Mouse (Mus musculus) T-helper 17 cell (primary cell): ENCODE measurements around the gene Avil.

ENCODE experiments used
- in situ Hi-C, 2 experiments: fragments of 300-600 bp; cut with MboI, MseI; formaldehyde crosslinking; loops; 1 replicate in 1 of 2; 2 replicates in 1 of 2; pipeline ENCODE4 v1.15.1; 2025; ENCODE audit warnings: high pct_unique_total_duplicates in 2 of 2

Gene Avil

DNA sequence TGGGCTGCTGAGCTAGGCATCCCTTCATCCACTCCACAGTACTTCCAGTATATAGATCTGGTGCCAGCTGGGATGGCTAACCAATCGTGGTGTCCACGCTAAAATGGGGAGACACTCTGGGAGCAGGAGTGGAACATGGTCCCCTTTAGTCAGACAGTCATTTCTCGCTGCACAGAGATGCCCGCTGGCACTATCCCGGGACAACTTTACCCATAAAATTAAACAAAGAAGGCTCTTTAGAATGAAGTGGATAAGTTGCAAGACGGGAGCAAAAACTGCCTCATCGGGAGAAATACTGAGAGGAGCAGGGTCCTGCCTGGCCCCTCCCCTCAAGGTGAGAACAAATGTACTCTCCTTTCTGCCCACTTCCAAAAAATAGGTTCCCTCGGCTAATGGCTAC is 58.2 kb downstream of the Avil start:
- in situ Hi-C loops = no loop called here

DNA sequence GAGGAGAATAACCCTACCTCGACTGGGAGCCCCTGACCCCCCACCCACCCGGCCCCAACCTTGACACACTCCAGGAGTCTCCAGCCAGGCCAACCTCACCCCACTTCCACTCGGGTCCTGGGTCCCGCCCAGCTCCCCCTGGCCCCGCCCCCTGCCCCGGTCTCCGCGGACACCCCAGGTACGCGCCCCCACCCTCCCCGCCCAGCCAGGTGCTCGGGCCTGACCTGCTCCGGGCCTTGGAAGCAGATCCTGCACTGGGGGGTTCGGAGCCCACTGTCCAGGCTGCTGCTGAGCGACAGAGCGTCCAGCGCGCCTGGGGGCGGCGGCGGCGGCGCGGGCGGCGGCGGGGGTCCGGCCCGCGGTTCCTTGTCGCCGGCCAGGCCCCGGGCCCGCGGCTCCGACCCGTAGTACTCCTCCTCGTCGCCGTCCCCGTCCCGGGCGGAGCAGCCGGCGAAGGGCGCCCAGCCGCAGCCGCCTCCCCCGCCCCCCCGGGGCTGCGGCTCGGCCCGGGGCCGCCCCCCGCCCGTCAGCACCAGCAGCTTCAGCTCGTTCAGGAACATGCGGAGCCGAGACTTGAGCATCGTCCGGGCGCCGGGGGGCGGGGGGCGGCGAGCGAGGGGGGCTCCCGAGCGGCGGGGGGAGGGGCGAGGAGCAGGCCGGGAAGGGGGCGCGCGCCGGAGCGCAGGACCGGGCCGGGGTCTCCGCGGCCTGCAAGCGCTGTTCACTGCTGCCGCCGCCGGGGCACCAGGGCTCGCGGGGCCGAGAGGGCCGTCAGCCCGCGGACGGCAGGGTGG is 58.9 kb downstream of the Avil start:
- in situ Hi-C loops = no loop called here

- in situ Hi-C loops = loop anchor here in 1 of 2 experiments (10.0 kb wide), 1 partner anchor 615 kb away; no protein-coding TSS in a partner anchor
Measured at GRCm38 (mm10) chr10:127059968-127060916, 59.7 kb downstream of the Avil start, which contains the start of gene March9. March9 (minus strand) TSS chr10:127060184.

- in situ Hi-C loops = loop anchor here in 1 of 2 experiments (10.0 kb wide), 1 partner anchor 614 kb away; no protein-coding TSS in a partner anchor
Measured at GRCm38 (mm10) chr10:127061085-127061484, 60.6 kb downstream of the Avil start.

GRCm38 (mm10) chr10:127061513-127061912 is 61.0 kb downstream of the Avil start:
- in situ Hi-C loops = loop anchor here in 1 of 2 experiments (10.0 kb wide), 1 partner anchor 613 kb away; no protein-coding TSS in a partner anchor

- in situ Hi-C loops = loop anchor here in 1 of 2 experiments (10.0 kb wide), 1 partner anchor 613 kb away; no protein-coding TSS in a partner anchor
Measured at GRCm38 (mm10) chr10:127062101-127062500, 61.6 kb downstream of the Avil start.

DNA sequence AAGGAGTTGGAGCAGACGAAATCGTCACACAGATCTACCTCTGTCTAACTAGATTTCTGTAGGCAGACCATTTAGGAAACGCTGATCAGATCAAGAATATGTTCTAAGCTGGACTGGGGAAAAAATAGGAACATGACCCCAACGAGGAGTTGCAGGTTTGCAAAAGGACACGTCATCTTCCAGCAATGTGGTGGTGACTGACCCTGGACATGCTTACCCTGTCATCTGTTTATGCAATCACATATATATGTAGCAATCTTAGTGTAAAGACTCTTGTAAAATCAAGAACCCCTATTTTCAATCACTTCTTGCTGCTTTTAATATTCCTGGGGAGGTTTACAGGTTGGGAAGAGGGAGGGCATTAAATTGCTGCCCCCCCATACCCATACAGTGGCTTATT is 62.0 kb downstream of the Avil start:
- in situ Hi-C loops = loop anchor here in 1 of 2 experiments (10.0 kb wide), 1 partner anchor 612 kb away; no protein-coding TSS in a partner anchor

GRCm38 (mm10) chr10:127063239-127063872 is 62.8 kb downstream of the Avil start, which contains the start of gene Cdk4:
Cdk4 (plus strand) TSS chr10:127063534.
- in situ Hi-C loops = loop anchor here in 1 of 2 experiments (10.0 kb wide), 1 partner anchor 611 kb away; no protein-coding TSS in a partner anchor

DNA sequence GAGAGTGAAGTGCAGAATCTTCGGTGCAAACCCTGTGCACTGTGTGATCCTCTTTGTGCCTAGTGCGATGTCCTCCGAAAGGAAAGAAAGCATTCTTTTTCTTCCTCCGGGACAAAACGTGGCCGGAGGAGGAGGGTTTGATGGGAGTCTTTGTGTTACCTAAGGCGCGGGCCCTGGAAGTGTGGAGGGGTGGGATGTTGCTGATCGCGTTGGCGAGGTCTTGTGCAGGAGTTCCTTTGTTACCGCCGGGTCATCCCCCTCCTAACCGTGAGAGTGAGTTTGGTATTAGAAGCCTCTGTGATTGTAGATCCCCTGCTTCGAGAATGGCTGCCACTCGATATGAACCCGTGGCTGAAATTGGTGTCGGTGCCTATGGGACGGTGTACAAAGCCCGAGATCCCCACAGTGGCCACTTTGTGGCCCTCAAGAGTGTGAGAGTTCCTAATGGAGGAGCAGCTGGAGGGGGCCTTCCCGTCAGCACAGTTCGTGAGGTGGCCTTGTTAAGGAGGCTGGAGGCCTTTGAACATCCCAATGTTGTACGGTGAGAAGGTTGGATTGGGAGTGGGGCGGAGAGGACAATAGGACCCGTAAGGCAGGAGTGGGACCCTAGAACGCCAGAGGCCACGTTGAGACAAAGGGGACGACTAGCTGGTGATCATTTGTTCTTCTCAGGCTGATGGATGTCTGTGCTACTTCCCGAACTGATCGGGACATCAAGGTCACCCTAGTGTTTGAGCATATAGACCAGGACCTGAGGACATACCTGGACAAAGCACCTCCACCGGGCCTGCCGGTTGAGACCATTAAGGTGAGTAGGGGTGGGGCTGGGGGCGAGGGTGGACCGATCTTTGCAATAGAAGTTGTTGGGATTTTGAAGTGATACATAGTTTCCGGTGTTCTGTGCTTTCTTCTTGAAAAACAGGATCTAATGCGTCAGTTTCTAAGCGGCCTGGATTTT is 63.7 kb downstream of the Avil start:
- in situ Hi-C loops = loop anchor here in 1 of 2 experiments (10.0 kb wide), 1 partner anchor 611 kb away; no protein-coding TSS in a partner anchor

DNA sequence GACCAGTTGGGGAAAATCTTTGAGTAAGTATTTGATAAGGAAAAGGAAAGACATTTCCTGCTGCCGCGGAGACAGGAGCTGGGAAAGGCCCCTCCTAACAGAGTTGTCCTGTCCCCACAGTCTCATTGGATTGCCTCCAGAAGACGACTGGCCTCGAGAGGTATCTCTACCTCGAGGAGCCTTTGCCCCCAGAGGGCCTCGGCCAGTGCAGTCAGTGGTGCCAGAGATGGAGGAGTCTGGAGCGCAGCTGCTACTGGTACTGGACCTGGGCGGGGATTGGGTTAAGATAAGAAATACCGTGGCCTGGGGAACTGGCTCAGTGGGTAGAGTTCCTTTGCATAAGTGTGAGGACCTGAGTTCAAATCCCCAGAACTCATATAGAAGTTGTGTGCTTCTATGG is 65.5 kb downstream of the Avil start:
- in situ Hi-C loops = loop anchor here in 1 of 2 experiments (10.0 kb wide), 1 partner anchor 609 kb away; no protein-coding TSS in a partner anchor

- in situ Hi-C loops = loop anchor here in 1 of 2 experiments (10.0 kb wide), 1 partner anchor 608 kb away; no protein-coding TSS in a partner anchor
Measured at GRCm38 (mm10) chr10:127066519-127067018, 66.1 kb downstream of the Avil start.

DNA sequence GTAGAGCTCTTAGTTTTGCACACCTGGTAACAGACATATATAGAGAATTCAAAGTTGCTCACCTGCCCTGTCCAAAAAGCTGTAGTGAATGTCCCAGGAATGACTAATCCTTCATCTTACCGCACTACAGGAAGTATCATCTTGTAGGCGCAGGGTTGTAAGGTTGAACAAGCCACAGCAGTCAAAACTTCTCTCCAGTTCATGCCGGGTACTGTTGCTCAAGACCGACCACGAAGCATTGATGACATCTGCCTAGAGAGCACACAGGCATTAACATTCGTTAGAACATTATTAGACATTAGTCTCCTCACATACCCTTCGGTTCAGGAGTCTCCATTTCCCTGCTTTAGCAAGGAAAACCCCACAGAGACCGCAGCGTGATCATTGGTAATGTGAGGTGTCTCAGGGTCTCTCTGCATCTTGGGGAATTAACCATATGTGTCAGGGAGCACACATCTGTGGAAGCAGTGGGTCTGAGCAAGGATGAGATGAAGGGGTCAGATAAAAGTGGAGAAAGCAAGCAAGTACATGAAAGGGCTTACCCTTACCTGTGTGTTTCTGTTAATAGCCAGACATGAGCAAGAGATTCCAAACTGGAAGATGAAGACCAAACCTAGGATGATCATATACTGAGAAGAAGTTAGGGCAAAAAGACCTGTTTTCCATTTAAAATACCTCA is 68.0 kb downstream of the Avil start:
- in situ Hi-C loops = loop anchor here in 1 of 2 experiments (10.0 kb wide), 1 partner anchor 606 kb away; no protein-coding TSS in a partner anchor

DNA sequence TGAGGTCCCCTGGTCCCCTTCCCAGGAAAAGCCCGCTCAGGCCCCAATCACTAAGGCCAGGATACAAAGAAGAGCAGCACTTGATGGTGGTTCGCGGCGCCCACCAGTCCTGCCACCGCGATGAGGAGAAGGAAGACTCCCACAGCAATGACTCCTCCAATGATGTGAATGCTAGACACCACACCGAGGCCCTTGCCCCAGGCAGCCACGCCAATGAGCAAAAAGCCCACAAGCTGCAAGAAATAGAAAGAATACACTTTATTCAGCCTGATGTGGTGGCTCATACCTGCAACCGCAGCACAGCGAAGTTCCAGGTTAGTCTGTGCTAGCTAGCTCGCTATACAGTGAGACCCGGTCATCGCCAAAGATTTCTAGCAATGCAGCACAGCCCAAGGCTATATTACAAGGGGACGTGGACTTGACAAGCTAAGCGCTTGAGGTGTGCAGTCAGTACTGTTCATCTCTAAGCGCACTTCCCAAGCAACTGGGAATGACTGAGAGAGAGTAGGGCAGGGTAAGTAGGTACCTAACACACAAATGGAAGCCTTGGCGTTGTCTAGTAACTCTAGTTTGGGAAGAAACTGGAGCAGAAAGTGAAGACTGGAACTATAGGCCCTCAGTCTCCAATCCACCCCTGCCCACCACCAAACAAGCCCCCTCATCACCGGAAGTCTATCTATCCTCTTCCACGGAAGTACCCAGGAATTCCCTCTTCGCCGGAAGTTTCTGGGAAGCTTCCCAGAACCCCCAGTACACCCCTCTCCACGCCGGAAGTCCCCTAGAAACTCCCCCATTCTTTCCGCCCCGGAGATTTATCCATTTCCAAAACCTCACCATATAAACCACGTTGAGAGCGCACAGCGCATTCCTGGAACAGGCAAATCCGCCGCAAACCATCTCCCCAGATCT is 69.0 kb downstream of the Avil start:
- in situ Hi-C loops = loop anchor here in 1 of 2 experiments (10.0 kb wide), 1 partner anchor 605 kb away; no protein-coding TSS in a partner anchor
